Mouse (Mus musculus): ENCODE data around the gene Ikzf3. TPM values are rescaled to one million over a fixed set of nuclear protein-coding genes. Genes with fewer than 3 reads are reported as not detected.

Gene Ikzf3
- polyA plus RNA-seq, 1 experiment from 2014 or later = 0.25 TPM

DNA sequence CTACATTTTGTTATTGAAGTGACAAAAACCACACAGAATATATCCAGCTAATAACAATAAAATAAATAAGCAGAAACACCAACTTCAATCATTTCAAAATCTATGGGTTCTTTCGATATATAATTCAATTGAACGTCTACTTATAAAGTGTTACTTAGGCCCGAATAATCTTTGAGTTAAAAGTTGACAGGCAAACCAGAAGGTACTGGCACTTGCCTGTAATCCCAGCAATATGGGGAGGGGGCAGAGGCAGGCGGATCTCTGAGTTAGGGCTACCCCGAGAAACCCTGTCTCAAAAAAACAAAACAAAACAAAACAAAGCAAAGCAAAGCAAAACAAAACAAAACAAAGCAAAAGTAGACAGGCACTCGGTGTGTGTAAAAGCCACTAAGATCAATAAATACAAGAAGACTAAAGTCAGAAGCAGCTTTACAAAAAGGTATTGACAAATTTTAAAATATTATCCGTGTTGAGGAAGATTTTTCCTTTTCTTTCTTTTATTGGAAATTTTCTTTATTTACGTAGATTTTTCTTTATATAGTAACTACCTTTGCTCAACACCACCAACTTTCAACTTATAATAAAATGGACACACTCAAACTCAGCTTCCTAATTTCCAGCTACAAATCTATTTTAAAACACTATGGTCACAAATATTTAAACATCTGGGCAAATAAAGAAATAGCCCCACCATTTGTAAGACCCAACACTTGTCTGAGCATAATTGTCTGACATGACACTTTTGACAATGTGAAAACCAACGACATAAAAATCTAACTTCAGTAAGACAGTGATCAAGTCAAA lies 70.0 kb downstream of the Ikzf3 start:
- H3K4me1 ChIP-seq = no peaks in the 10 kb centered on the region
- no peak overlapping the region for H3K4me2 ChIP-seq (replicated peaks)
- H3K9me3 ChIP-seq = no peaks in the 10 kb centered on the region
- H3K9ac ChIP-seq = no peak overlapping the region
- no peak for ATAC-seq (ENCODE audit: low FRiP score, low read depth)
- WGBS = 90% methylated on average over 9 of the region's 9 CpGs
- no peak overlapping the region for H3K27ac ChIP-seq
- no peak overlapping the region for H3K4me3 ChIP-seq
- no peaks in the 10 kb centered on the region for H3K27me3 ChIP-seq (replicated peaks)
- H3K36me3 ChIP-seq = no peaks in the 10 kb centered on the region

GRCm38 (mm10) chr11:98474967-98475366 lies 70.9 kb downstream of the Ikzf3 start:
- H3K27ac ChIP-seq = no peak overlapping the region
- H3K9ac ChIP-seq = no peak overlapping the region
- ATAC-seq (ENCODE audit: low FRiP score, low read depth) = no peak
- H3K4me3 ChIP-seq = no peak overlapping the region
- no peaks in the 10 kb centered on the region for H3K27me3 ChIP-seq (replicated peaks)
- no peaks in the 10 kb centered on the region for H3K9me3 ChIP-seq
- 89% methylated on average over 11 of the region's 11 CpGs for WGBS
- H3K4me1 ChIP-seq = no peaks in the 10 kb centered on the region
- no peaks in the 10 kb centered on the region for H3K36me3 ChIP-seq
- H3K4me2 ChIP-seq (replicated peaks) = no peak overlapping the region

DNA sequence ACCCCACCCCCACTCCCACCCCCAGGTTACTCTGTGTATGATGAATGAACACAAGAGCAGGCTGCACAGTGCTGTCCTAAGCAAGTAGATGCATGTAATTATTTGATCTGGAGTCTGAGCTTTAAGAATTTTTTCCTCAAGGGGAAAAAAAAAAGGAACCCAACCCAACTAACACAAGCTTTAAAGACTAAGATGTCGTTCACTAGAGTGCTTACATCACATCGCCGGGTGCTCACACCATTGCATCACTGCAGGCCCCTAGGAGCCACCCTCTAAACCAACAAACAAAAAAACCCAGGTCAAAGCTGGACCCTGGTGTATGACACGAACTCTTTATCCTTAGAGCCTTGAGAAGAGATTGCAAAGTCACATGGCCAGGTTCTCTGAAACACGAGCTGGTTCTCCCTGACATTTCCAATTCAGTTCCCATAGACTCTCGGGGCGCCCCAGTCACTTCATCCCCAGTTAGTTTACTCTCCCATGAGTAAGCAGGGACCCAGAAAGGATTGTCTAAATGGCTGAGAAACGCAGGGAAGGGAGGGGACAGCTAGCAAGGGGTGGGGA lies 71.8 kb downstream of the Ikzf3 start:
- Histone ChIP-seq H3K4me1 (no peaks in the 10 kb centered on the region), H3K9ac (no peak overlapping the region), H3K9me3 (no peaks in the 10 kb centered on the region), H3K27ac (no peak overlapping the region), H3K27me3 (replicated peaks) (no peaks in the 10 kb centered on the region), H3K36me3 (no peaks in the 10 kb centered on the region), H3K4me2 (replicated peaks) (no peak overlapping the region), H3K4me3 (no peak overlapping the region)
- ATAC-seq (ENCODE audit: low FRiP score, low read depth) = no peak
- 71% methylated on average over 8 of the region's 8 CpGs for WGBS

- Histone ChIP-seq H3K9ac (no peak overlapping the region), H3K27ac (no peak overlapping the region), H3K4me2 (replicated peaks) (no peak overlapping the region), H3K36me3 (no peaks in the 10 kb centered on the region), H3K4me3 (no peak overlapping the region), H3K27me3 (replicated peaks) (no peaks in the 10 kb centered on the region), H3K9me3 (no peaks in the 10 kb centered on the region), H3K4me1 (no peaks in the 10 kb centered on the region)
- no peak for ATAC-seq (ENCODE audit: low FRiP score, low read depth)
- WGBS = 35% methylated on average over 4 of the region's 4 CpGs
These were observed 73.1 kb downstream of the Ikzf3 start for GRCm38 (mm10) chr11:98472696-98473095.

DNA sequence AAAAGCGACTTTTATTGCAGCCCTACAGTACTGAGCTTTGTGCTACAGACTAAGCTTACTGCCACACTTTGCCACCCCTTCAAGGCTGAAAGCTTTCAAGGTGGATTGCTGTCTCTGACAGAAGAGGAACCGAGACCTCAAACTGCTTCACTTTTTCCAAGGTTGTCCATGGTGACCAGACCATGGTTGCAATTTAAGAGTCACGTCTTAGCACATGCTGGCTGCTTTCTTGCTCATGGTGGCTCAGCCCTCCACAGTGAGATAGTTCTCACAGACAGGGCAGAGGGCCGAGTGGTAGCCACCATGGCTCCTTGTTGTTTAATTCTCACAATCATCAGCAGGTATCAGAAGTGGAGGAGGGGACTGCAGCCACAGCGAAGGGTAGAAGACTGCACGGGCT lies 75.0 kb downstream of the Ikzf3 start:
- no peaks in the 10 kb centered on the region for H3K27me3 ChIP-seq (replicated peaks)
- H3K36me3 ChIP-seq = no peaks in the 10 kb centered on the region
- H3K4me1 ChIP-seq = no peaks in the 10 kb centered on the region
- H3K4me2 ChIP-seq (replicated peaks) = no peak overlapping the region
- WGBS = 80% methylated on average over 6 of the region's 6 CpGs
- H3K27ac ChIP-seq = no peak overlapping the region
- H3K9me3 ChIP-seq = no peaks in the 10 kb centered on the region
- no peak for ATAC-seq (ENCODE audit: low FRiP score, low read depth)
- no peak overlapping the region for H3K4me3 ChIP-seq
- H3K9ac ChIP-seq = no peak overlapping the region

DNA sequence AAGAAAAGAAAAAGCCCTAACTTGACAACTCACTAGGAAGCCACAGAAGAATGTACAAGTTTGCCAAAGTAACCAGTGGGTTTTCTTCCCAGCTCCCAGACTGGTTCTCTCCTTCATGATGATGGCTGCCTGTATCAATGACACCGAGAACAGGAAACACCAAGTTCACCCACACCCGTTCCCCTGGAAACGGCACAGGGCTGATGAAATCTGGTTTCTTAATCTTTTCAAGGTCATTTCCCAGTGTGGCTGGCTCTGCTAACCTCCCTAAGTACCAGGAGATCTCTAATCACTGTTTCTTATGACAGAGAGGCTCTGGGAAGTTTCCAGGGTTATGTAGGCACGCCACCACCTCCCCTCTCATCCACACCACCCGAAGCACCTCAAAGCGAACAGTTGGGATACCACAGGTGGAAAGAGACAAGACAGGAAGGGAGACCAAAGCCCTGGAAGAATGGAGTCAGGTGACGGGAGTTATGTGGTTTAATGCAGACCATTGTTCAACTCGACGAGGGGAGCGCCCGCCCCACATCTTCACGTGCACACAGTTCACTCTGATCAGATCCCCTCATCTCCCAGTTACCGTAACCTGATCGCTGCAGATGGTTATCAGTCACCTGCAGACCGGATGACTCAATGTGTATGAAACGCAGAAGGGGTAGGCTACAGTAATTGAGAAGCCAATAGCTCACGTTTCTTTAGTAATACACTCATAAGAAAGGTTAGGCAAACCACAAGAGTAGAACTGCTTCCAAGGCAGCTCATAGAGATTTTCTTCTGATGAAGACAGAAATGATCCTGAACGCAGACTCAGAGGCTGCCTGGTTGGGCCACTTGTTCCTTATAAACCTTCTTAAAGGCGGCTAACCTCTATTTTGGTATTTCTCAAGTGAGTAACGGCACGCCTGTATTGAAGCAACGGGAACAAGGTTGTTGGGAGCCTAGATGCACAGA lies 75.8 kb downstream of the Ikzf3 start:
- Histone ChIP-seq H3K4me3 (no peak overlapping the region), H3K9ac (no peak overlapping the region)
- 84% methylated on average over 22 of the region's 22 CpGs for WGBS

GRCm38 (mm10) chr11:98464516-98464915 lies 81.3 kb downstream of the Ikzf3 start:
- Histone ChIP-seq H3K27ac (no peak overlapping the region), H3K4me1 (no peaks in the 10 kb centered on the region), H3K27me3 (replicated peaks) (peaks cover 21% of the 10 kb centered on the region), H3K9me3 (no peaks in the 10 kb centered on the region), H3K4me3 (no peak overlapping the region), H3K4me2 (replicated peaks) (no peak overlapping the region), H3K9ac (no peak overlapping the region), H3K36me3 (no peaks in the 10 kb centered on the region)
- WGBS = 82% methylated on average over 6 of the region's 6 CpGs
- ATAC-seq (ENCODE audit: low FRiP score, low read depth) = no peak

More for the DNA sequence above, 75.8 kb downstream of the Ikzf3 start:
- Histone ChIP-seq H3K4me2 (replicated peaks) (no peak overlapping the region), H3K27me3 (replicated peaks) (no peaks in the 10 kb centered on the region), H3K4me1 (no peaks in the 10 kb centered on the region), H3K27ac (no peak overlapping the region), H3K9me3 (no peaks in the 10 kb centered on the region), H3K36me3 (no peaks in the 10 kb centered on the region)
- no peak for ATAC-seq (ENCODE audit: low FRiP score, low read depth)

DNA sequence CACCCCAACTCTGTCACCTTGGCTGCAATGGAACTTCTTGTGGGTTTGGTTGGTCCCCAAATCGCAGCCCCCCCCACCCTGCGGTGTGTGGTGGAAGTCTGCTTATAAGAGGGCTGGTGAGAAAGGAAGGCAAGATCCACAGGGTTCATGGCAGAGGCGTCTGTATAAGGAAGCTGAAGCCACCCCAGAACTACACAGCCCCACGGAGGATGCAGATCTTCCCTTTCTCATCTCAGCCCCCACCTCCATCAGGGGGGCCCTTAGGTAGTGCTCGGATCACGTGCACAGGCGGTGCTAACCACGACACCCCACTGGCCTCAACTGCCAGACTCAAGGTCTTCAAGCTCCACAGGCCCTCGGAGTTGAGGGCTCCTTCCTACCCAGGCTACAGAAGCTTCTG lies 81.9 kb downstream of the Ikzf3 start:
- 87% methylated on average over 9 of the region's 9 CpGs for WGBS
- ATAC-seq (ENCODE audit: low FRiP score, low read depth) = no peak

DNA sequence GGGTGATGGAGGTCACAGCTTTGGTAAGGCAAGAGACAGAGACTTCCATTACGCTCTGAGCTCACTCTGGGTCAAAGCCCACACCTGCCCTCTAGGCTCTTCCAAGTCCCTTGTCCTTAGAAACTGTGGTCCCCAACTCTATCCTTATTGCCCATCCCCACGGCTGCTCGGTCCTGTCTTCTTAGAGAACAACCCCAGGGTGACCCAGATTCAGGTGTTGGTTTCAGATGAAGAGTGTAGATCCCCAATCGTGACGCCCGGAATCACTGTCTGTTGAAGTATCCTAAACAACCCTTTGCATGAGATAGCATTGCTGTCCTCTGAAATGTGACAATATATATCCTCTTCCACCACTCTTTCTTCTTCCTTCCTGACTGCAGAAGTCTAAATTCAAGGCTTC lies 83.6 kb downstream of the Ikzf3 start:
- no peak overlapping the region for H3K9ac ChIP-seq
- WGBS = 93% methylated on average over 6 of the region's 6 CpGs
- H3K9me3 ChIP-seq = no peaks in the 10 kb centered on the region
- no peak overlapping the region for H3K4me2 ChIP-seq (replicated peaks)
- H3K27me3 ChIP-seq (replicated peaks) = peaks cover 39% of the 10 kb centered on the region
- peaks cover 4% of the 10 kb centered on the region for H3K4me1 ChIP-seq
- ATAC-seq (ENCODE audit: low FRiP score, low read depth) = no peak
- H3K36me3 ChIP-seq = no peaks in the 10 kb centered on the region
- H3K4me3 ChIP-seq = no peak overlapping the region
- H3K27ac ChIP-seq = no peak overlapping the region

More for the DNA sequence above, 81.9 kb downstream of the Ikzf3 start:
- Histone ChIP-seq H3K27ac (no peak overlapping the region), H3K4me1 (no peaks in the 10 kb centered on the region), H3K4me3 (no peak overlapping the region), H3K4me2 (replicated peaks) (no peak overlapping the region), H3K9me3 (no peaks in the 10 kb centered on the region), H3K27me3 (replicated peaks) (peaks cover 27% of the 10 kb centered on the region), H3K36me3 (no peaks in the 10 kb centered on the region), H3K9ac (no peak overlapping the region)

DNA sequence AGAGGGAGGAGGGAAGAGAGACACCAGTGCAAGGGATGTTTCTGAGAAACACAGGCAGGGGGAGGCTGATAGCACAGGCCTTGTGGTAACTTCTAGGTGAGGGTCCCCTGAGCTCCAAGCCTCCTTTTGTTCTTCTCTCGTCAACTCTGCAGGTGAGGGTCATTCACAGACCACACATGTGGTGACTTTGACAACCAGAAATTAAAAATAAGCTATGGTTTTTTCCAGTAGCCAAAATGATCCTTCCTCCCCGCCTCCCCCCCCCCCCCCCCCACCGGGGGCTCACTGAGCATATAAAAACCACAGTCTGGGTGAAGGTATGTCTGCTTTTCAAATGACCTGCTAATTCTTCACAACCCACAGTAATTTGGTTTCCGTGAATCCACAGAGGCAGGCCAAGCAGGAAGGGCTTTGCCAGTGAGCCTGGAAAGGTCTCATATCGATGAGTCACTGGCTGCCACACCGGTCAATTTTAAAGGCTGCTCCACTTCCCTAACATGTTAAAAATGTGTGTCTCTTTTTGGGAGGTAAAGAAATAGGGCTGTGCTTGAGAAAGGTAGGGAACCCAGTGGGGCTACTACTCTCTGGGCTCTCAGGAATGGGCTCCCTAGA lies 84.6 kb downstream of the Ikzf3 start:
- WGBS = 51% methylated on average over 6 of the region's 6 CpGs
- no peak overlapping the region for H3K4me2 ChIP-seq (replicated peaks)
- H3K4me1 ChIP-seq = peaks cover 7% of the 10 kb centered on the region
- ATAC-seq (ENCODE audit: low FRiP score, low read depth) = no peak
- H3K9me3 ChIP-seq = no peaks in the 10 kb centered on the region
- no peak overlapping the region for H3K4me3 ChIP-seq
- no peaks in the 10 kb centered on the region for H3K36me3 ChIP-seq
- H3K9ac ChIP-seq = no peak overlapping the region
- no peak overlapping the region for H3K27ac ChIP-seq
- H3K27me3 ChIP-seq (replicated peaks) = peaks cover 39% of the 10 kb centered on the region

DNA sequence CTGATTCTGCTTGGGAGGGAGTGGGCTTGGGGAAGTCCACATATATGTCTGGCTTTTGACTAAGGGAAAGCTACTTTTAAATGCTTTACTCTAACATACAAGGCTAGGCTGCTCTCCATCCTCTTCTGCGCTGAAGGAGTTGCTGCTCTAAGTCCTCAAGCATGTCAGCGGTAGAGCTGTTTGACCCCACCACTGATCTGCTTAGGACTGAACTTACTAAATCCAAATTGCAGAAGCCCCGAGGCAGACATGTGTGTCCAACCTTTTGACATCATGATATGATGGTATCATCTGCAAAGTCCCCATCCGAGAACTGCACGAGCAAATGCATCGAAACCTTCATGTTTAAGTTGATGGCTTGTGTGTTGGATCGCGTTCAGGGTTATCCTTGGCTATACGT lies 86.0 kb downstream of the Ikzf3 start:
- H3K4me3 ChIP-seq = no peak overlapping the region
- H3K27me3 ChIP-seq (replicated peaks) = peaks cover 39% of the 10 kb centered on the region
- WGBS = 84% methylated on average over 9 of the region's 9 CpGs
- no peak overlapping the region for H3K27ac ChIP-seq
- H3K4me2 ChIP-seq (replicated peaks) = no peak overlapping the region
- ATAC-seq (ENCODE audit: low FRiP score, low read depth) = no peak
- peaks cover 7% of the 10 kb centered on the region for H3K4me1 ChIP-seq
- no peaks in the 10 kb centered on the region for H3K36me3 ChIP-seq
- H3K9me3 ChIP-seq = no peaks in the 10 kb centered on the region
- H3K9ac ChIP-seq = no peak overlapping the region

Measured in neural tube, embryonic 12.5 days (tissue).